Mouse (Mus musculus) layer of hippocampus, adult 11-12 months (tissue): ENCODE results near the gene Fam107b.
A peak's percentile ranks its signal among the peaks of the same experiment; 100 is the strongest.

Source experiments
- DNase-seq: peaks from one replicate; pipeline ENCODE4 v3.0.0; 2022; ENCODE audit warnings: low spot score

The Fam107b gene

DNA sequence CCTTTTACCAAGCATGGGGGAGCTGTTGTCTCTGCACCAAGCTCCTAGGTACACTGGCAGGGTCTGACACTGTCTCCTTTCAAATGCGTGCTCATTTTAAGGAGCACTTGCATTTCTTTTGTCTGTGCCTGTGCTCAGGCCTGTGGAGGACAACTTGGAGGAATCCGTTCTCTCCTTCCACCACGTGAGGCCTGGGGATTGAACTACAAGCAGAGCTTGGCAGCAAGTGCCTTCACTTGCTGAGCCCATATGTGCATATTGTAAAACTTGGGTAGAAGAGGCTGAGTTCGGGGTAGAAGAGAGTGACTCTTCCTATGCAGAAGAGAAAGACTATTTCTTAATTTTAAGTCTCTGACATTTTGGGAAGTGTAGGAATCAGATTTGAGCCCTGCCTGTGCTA lies 202.8 kb downstream of the Fam107b start:
- no peak for DNase-seq

DNA sequence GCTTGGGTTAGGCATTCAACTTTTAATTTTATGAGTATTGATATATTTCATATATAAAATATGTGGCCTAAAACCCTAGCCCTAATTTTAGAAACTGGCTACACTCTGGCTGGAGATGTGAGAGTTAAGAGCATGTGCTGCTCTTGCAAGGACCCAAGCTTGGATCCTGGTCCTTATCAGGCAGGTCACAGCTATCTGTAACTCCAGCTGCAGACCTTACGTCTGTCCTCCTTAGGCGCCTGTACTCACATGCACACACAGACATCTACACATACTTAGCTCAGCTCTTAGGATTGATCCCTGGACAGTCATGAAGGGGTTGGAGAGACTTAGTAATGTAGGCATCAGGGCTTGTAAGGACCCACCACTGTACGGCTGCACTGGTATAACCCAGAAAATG lies 205.3 kb downstream of the Fam107b start:
- no peak for DNase-seq

DNA sequence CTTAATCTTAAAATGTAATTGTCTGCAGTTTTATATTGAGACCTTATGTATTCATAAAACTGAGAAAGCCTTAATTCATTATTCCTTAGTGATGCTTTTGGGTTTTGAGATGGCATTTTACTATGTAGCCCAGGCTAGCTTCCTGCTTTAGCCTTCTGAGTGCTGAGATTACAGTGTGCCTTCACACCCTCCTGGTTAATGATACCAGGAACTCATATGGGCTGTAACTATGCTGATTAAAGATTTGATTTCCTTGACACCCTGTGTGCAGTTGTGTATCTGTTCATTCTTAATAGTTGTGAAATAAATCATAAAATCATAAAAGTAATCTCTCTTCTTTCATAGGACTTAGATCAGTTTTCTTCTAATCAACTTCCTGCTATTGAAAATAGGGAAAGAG lies 205.8 kb downstream of the Fam107b start:
- DNase-seq = no peak

GRCm38 (mm10) chr2:3777696-3778095 lies 207.4 kb downstream of the Fam107b start:
- DNase-seq = no peak

DNA sequence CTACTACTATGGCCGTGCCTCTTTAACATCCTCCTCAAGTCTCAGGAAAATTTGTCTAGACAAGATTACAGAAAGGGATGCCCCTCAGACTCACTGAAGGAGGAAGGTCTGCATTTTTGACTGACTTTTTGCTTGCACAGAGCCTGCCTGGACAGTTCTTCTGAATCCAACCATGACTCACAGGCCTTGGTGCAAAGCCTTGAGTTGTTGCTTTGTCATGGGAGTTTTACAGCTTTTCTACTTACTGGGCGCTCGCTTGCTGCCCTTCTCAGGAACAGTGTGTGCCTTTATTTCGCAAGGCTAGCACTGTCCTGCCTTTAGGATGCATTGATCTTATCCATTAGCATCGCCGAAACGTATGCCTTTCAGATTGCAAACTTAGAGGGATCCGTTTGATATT lies 215.3 kb downstream of the Fam107b start:
- DNase-seq = no peak

DNA sequence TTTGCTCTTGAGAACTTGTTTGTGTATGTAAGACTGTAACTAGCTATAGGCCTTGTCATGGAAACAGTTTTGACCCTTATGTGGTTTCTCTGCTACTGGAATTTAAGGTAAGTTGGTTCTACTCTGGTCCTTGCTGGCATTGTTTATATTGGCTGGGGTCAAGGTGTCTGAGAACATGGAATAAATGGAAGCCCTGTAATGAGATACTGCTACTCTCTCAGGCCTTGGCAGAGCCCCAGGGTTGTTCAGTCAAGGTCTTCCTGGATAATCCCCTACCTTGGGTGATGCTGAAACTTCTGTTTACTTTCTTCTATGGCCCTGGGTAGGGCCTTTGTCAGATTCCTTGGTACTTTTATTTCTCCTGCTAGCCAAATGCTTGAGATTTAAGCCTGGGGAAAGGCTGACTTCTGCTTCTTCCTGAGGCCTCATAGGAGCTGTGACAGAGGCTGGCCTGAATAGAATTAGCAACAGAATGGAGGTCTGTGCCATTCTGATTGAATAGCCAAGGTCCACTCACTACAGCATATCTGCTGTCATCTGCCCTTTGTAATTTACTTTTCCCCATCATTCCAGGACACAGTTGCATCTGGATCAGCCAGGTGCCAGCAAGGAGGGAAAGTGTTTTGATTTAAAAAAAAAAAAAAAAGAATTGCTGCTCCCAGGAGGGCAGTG lies 217.6 kb downstream of the Fam107b start:
- no peak for DNase-seq

DNA sequence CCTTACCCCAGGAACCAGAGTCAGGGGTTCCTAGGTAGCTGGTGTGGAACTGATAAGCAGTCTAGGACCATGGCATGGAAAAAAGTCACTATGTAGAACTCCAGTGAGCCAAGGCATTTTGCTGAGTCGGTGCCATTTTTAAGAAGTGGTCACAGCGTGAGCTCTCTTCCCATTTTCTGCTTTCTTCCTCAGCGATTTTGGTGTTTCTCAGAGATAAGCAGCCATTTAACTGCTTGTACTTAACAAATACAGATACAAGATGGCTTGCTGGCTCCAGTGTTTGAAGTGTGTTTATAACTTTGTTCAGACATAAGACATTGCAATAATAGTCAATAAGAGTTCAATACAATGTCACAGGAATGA lies 218.1 kb downstream of the Fam107b start:
- no peak for DNase-seq

GRCm38 (mm10) chr2:3796543-3796942 lies 226.3 kb downstream of the Fam107b start:
- DNase-seq = no peak

DNA sequence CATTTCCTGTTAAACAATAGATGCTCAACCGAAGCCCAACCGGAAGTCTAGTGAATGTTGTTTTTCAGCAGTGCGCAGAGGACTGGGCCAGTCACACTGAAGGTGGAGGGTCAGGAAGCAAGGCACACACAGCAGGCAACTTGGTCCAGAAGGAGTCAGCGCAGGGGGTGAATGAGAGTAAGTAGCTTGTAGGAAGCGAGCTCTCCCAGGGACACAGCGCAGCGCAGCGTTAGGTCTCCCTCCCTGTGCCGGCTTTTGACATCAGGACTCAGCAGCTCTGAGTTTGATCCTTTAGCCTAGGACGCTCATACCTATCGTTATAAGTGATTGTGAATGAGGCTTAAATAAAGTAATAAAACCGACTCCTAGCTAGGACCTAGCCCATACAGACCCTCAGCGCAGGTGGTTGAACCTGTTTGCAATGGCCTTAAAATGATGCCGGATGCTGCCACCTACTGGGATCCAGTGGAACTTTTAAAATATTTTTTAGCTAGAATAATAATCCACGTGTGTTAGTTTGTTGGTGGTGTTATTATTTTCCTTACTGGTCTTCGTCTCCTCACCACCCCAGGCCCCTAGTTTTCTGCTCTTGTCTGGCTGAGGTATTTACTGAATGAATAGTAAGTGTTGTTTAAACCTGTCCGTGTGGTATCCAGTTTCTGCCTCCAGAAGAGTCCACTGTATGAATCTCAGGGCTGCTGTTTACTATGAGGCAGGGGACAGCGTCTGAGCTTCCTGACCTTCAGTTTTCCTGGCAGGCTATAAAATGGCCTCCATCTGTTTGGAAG lies 229.7 kb downstream of the Fam107b start:
- DNase-seq = peak; percentile 32

DNA sequence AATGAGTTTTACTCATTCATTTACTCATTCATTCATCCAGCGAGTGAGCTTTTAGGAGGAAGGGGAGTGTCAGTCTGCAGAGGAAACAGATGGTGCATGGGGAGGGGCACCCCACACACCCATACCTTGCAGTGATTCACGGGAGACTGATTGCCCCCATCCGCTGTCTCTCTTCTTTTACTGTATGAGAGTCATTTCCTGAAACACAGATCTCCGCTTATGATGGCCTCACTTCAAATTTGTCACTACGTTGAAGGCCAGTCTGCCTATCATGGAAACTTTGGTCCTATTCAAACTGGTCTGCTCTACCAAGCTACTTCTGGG lies 230.2 kb downstream of the Fam107b start:
- no peak for DNase-seq

- no peak for DNase-seq
Measured at GRCm38 (mm10) chr2:3805742-3806141, 235.5 kb downstream of the Fam107b start.

DNA sequence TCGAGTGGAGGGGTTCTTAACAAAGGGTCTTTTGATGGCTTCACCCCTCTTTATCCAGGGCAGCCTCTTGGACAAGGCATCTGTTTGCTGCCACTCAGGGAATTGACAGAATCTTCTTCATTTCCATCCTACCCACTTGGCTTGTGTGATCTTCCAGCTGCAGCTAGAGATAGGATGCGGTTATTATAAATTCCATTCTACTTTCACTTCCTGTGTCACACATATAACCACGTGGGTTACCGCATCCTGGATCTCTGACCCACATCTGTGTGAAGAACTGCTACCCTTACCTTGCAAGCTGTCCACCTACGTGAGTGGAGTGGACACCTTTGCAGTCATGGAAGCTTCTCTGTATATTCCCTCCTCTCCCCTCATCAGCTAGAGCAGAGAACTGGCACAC lies 240.0 kb downstream of the Fam107b start:
- no peak for DNase-seq

DNA sequence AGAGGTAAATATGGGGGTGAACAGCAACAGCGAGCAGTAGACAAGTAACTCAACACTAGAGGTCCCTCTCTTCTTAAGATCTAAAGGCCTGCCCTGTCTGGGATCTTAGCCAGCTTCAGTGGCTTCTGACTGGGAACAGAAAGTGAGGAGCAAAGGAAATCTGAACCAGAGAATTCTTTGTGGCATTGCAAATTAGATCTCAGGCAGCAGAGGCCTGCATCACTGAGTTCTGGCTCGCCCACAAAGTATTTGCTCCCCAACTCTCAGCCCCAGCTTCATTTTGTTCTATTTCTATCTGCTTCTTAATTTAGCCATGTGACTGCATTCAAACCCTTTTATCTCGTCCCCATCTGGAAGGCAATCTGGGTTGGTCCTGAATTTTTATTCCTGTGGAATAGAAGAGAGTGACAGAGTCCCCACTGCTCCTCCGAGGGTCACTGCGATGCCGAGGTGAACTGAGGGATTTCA lies 245.9 kb downstream of the Fam107b start:
- DNase-seq = peak; percentile 81

DNA sequence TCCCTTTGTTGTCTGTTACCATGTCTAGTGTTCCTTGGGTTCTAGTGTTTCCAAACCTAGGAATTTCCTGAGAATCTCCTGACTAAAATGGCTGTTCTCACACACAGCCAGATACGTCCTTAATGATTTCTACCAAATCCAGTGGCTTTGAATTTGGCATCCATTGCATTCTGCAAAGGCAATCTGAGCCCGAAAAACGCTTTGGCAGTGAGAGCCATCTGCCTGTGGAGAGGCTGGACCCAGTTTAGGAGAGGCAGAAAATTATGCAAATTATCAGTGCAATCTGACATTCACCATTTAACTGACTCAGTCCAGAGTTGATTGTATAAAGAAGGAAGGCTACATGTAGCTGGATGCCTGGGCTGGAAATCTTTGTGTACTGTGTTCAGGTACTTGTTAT lies 247.3 kb downstream of the Fam107b start:
- DNase-seq = peak; percentile 21

GRCm38 (mm10) chr2:3822483-3823455 lies 252.5 kb downstream of the Fam107b start:
- DNase-seq = no peak
